Mouse (Mus musculus): ENCODE measurements around the gene Cd5. TPM values are rescaled to one million over a fixed set of nuclear protein-coding genes. Genes with fewer than 3 reads are reported as not detected.

The Cd5 gene
- polyA plus RNA-seq, 1 experiment from 2014 or later: 0.29 TPM

- Histone ChIP-seq H3K27ac (ENCODE audit: low read depth, low read length) (no peak overlapping the region), H3K27me3 (replicated peaks; ENCODE audit: control insufficient read depth, insufficient read depth, low read length) (no peaks in the 10 kb centered on the region), H3K36me3 (ENCODE audit: control insufficient read depth, insufficient read depth, low read length) (no peaks in the 10 kb centered on the region), H3K9ac (ENCODE audit: low read length) (no peak overlapping the region), H3K4me2 (ENCODE audit: low read length) (no peak overlapping the region), H3K9me3 (replicated peaks; ENCODE audit: control insufficient read depth, low read length) (no peaks in the 10 kb centered on the region), H3K4me3 (ENCODE audit: low read depth, low read length) (no peak overlapping the region), H3K4me1 (ENCODE audit: control insufficient read depth, insufficient read depth, low read length) (no peaks in the 10 kb centered on the region)
- ATAC-seq (no peak), DNase-seq (ENCODE audit: low spot score) (no peak)
- 86% methylated on average over 6 of the region's 6 CpGs for WGBS
Measured at GRCm38 (mm10) chr19:10750161-10750560, 11.4 kb upstream of the Cd5 start.

- no peak for DNase-seq (ENCODE audit: low spot score)
- no peak overlapping the region for H3K27ac ChIP-seq (ENCODE audit: low read depth, low read length)
Measured at GRCm38 (mm10) chr19:10749295-10749694, 10.5 kb upstream of the Cd5 start.

DNA sequence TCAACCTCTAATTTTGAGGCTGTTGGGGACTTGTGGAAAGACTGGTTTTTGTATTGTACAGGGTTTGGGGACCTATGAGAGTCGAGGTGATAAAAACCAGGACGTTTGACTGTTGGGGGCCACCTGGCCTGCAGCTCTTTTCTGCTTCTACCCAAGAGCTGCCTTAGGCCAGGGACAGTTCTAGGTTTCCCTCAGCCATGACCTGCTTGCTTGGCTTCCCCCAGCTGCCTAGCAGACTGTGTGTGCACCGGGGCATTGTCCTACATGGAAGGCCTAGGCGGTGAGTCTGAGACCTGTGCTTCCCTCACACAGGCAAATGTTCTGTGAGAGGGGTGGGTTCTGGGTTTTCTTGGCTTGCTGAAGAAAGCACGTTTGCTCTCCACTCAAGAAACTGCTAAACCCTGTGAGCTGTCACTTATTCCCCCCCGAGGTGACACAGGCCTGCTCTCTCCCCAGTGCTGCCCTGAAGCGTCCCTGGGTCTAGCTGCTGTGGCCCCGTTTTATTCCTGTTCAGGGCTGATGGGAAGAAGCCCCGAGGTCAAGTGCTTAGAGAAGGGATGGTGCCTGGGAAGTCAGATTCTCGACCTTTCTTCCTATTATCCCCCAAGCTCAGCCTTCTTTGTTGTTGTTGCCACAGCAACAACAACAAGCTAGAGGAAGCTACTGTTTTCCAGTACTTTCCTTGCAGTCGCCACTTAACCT lies 9.8 kb upstream of the Cd5 start:
- ATAC-seq: no peak
- Histone ChIP-seq H3K9me3 (replicated peaks; ENCODE audit: control insufficient read depth, low read length) (no peaks in the 10 kb centered on the region), H3K4me3 (ENCODE audit: low read depth, low read length) (no peak overlapping the region), H3K4me1 (ENCODE audit: control insufficient read depth, insufficient read depth, low read length) (no peaks in the 10 kb centered on the region), H3K4me2 (ENCODE audit: low read length) (no peak overlapping the region), H3K27ac (ENCODE audit: low read depth, low read length) (no peak overlapping the region), H3K27me3 (replicated peaks; ENCODE audit: control insufficient read depth, insufficient read depth, low read length) (no peaks in the 10 kb centered on the region), H3K36me3 (ENCODE audit: control insufficient read depth, insufficient read depth, low read length) (no peaks in the 10 kb centered on the region), H3K9ac (ENCODE audit: low read length) (no peak overlapping the region)
- no peak for DNase-seq (ENCODE audit: low spot score)
- 60% methylated on average over 11 of the region's 11 CpGs for WGBS

More at GRCm38 (mm10) chr19:10749295-10749694, 10.5 kb upstream of the Cd5 start:
- Histone ChIP-seq H3K4me2 (ENCODE audit: low read length) (no peak overlapping the region), H3K4me1 (ENCODE audit: control insufficient read depth, insufficient read depth, low read length) (no peaks in the 10 kb centered on the region), H3K27me3 (replicated peaks; ENCODE audit: control insufficient read depth, insufficient read depth, low read length) (no peaks in the 10 kb centered on the region), H3K36me3 (ENCODE audit: control insufficient read depth, insufficient read depth, low read length) (no peaks in the 10 kb centered on the region), H3K4me3 (ENCODE audit: low read depth, low read length) (no peak overlapping the region), H3K9ac (ENCODE audit: low read length) (no peak overlapping the region), H3K9me3 (replicated peaks; ENCODE audit: control insufficient read depth, low read length) (no peaks in the 10 kb centered on the region)
- WGBS: 89% methylated on average over 6 of the region's 6 CpGs
- ATAC-seq: no peak

DNA sequence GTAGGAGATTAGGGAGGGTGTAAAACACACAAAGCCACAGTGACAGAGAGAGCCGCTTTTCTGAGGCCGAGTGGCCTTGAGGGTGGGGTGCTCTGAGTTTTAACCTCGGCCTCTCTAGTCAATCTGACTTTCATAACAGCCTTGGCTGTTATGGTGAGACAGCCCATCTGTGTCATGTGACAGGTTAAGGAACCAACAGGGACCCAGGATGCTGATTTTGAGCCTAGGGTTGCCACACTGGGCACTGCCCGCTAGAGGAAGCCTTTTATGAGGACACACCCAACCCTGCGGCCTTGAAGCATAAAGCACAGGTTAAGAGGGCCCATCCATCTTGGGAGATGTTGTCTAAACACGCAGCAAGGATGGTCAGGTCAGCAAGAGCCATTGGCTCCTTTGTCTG lies 8.9 kb upstream of the Cd5 start:
- no peaks in the 10 kb centered on the region for H3K27me3 ChIP-seq (replicated peaks; ENCODE audit: control insufficient read depth, insufficient read depth, low read length)
- 86% methylated on average over 6 of the region's 6 CpGs for WGBS

GRCm38 (mm10) chr19:10747182-10747581 lies 8.4 kb upstream of the Cd5 start:
- no peak for ATAC-seq

More for the DNA sequence above, 8.9 kb upstream of the Cd5 start:
- H3K4me1 ChIP-seq (ENCODE audit: control insufficient read depth, insufficient read depth, low read length): no peaks in the 10 kb centered on the region
- H3K27ac ChIP-seq (ENCODE audit: low read depth, low read length): no peak overlapping the region
- H3K4me3 ChIP-seq (ENCODE audit: low read depth, low read length): no peak overlapping the region
- ATAC-seq: no peak
- H3K9ac ChIP-seq (ENCODE audit: low read length): no peak overlapping the region
- no peaks in the 10 kb centered on the region for H3K36me3 ChIP-seq (ENCODE audit: control insufficient read depth, insufficient read depth, low read length)
- no peaks in the 10 kb centered on the region for H3K9me3 ChIP-seq (replicated peaks; ENCODE audit: control insufficient read depth, low read length)
- no peak for DNase-seq (ENCODE audit: low spot score)
- H3K4me2 ChIP-seq (ENCODE audit: low read length): no peak overlapping the region

DNA sequence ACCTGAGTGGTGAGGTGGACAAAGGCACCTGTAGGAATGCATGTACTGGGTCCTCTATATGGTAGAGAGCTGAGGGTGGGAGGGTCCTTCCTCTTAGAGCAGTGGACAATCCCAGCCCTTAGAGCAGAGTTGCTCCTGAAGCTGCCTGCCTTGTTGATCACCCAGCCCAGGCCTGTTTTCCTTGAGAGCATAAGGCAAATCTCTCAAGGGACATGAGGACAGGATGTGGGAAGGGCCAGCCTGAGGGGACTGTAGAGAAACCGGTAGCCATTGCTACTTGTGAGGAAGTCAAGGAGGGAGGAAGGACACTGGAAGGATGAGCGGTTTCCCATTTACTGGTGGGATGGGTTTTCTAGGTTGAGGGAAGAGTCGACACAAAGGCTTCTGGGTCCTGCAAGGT lies 3.8 kb upstream of the Cd5 start:
- 87% methylated on average over 3 of the region's 3 CpGs for WGBS
- ATAC-seq (no peak), DNase-seq (ENCODE audit: low spot score) (no peak)
- H3K36me3 ChIP-seq (ENCODE audit: control insufficient read depth, insufficient read depth, low read length): no peaks in the 10 kb centered on the region
- no peak overlapping the region for H3K4me2 ChIP-seq (ENCODE audit: low read length)
- H3K9ac ChIP-seq (ENCODE audit: low read length): no peak overlapping the region
- no peaks in the 10 kb centered on the region for H3K27me3 ChIP-seq (replicated peaks; ENCODE audit: control insufficient read depth, insufficient read depth, low read length)
- H3K9me3 ChIP-seq (replicated peaks; ENCODE audit: control insufficient read depth, low read length): no peaks in the 10 kb centered on the region
- no peak overlapping the region for H3K4me3 ChIP-seq (ENCODE audit: low read depth, low read length)
- no peak overlapping the region for H3K27ac ChIP-seq (ENCODE audit: low read depth, low read length)
- H3K4me1 ChIP-seq (ENCODE audit: control insufficient read depth, insufficient read depth, low read length): no peaks in the 10 kb centered on the region

More at GRCm38 (mm10) chr19:10747182-10747581, 8.4 kb upstream of the Cd5 start:
- no peaks in the 10 kb centered on the region for H3K36me3 ChIP-seq (ENCODE audit: control insufficient read depth, insufficient read depth, low read length)
- no peaks in the 10 kb centered on the region for H3K4me1 ChIP-seq (ENCODE audit: control insufficient read depth, insufficient read depth, low read length)
- 88% methylated on average over 7 of the region's 7 CpGs for WGBS
- H3K4me2 ChIP-seq (ENCODE audit: low read length): no peak overlapping the region
- DNase-seq (ENCODE audit: low spot score): no peak
- no peak overlapping the region for H3K27ac ChIP-seq (ENCODE audit: low read depth, low read length)
- no peak overlapping the region for H3K9ac ChIP-seq (ENCODE audit: low read length)
- H3K4me3 ChIP-seq (ENCODE audit: low read depth, low read length): no peak overlapping the region
- H3K27me3 ChIP-seq (replicated peaks; ENCODE audit: control insufficient read depth, insufficient read depth, low read length): no peaks in the 10 kb centered on the region
- H3K9me3 ChIP-seq (replicated peaks; ENCODE audit: control insufficient read depth, low read length): no peaks in the 10 kb centered on the region

DNA sequence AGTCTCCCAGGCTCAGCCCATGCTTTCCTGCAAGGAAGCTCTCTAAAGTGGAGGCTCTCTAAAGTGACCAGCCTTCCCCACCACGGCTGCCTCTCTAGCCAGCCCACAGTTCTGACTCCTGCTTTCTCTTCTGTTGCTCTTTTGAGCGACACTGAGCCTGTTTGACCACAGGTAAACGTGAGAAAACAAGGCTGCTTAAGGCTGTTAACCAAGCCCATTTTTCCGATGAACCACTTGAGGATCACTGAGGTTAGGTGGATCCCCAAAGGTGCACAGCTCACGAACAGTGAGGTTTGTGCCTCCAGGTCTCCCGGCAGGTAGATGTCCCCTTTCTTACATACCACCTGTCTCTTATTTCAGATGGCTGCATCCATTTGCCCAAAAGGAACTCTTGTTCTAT lies 3.3 kb upstream of the Cd5 start:
- Histone ChIP-seq H3K4me1 (ENCODE audit: control insufficient read depth, insufficient read depth, low read length) (no peaks in the 10 kb centered on the region), H3K27ac (ENCODE audit: low read depth, low read length) (no peak overlapping the region), H3K27me3 (replicated peaks; ENCODE audit: control insufficient read depth, insufficient read depth, low read length) (no peaks in the 10 kb centered on the region), H3K4me2 (ENCODE audit: low read length) (no peak overlapping the region), H3K9ac (ENCODE audit: low read length) (no peak overlapping the region), H3K4me3 (ENCODE audit: low read depth, low read length) (no peak overlapping the region), H3K9me3 (replicated peaks; ENCODE audit: control insufficient read depth, low read length) (no peaks in the 10 kb centered on the region), H3K36me3 (ENCODE audit: control insufficient read depth, insufficient read depth, low read length) (no peaks in the 10 kb centered on the region)
- no peak for DNase-seq (ENCODE audit: low spot score)
- WGBS: 86% methylated on average over 6 of the region's 6 CpGs
- ATAC-seq: no peak

- ATAC-seq: no peak
- Histone ChIP-seq H3K27me3 (replicated peaks; ENCODE audit: control insufficient read depth, insufficient read depth, low read length) (no peaks in the 10 kb centered on the region), H3K4me2 (ENCODE audit: low read length) (no peak overlapping the region), H3K36me3 (ENCODE audit: control insufficient read depth, insufficient read depth, low read length) (no peaks in the 10 kb centered on the region), H3K4me3 (ENCODE audit: low read depth, low read length) (no peak overlapping the region), H3K4me1 (ENCODE audit: control insufficient read depth, insufficient read depth, low read length) (no peaks in the 10 kb centered on the region), H3K9ac (ENCODE audit: low read length) (no peak overlapping the region), H3K9me3 (replicated peaks; ENCODE audit: control insufficient read depth, low read length) (no peaks in the 10 kb centered on the region), H3K27ac (ENCODE audit: low read depth, low read length) (no peak overlapping the region)
- 53% methylated on average over 11 of the region's 11 CpGs for WGBS
- DNase-seq (ENCODE audit: low spot score): no peak
Measured at GRCm38 (mm10) chr19:10740641-10741440, 2.0 kb upstream of the Cd5 start.

- WGBS: 98% methylated on average over 4 of the region's 4 CpGs
- DNase-seq (ENCODE audit: low spot score): no peak
- no peak for ATAC-seq
Measured at GRCm38 (mm10) chr19:10739916-10740315, 1.1 kb upstream of the Cd5 start.

More at GRCm38 (mm10) chr19:10739916-10740315, 1.1 kb upstream of the Cd5 start:
- no peaks in the 10 kb centered on the region for H3K27me3 ChIP-seq (replicated peaks; ENCODE audit: control insufficient read depth, insufficient read depth, low read length)
- H3K36me3 ChIP-seq (ENCODE audit: control insufficient read depth, insufficient read depth, low read length): no peaks in the 10 kb centered on the region
- no peak overlapping the region for H3K27ac ChIP-seq (ENCODE audit: low read depth, low read length)
- H3K4me3 ChIP-seq (ENCODE audit: low read depth, low read length): no peak overlapping the region
- H3K4me2 ChIP-seq (ENCODE audit: low read length): no peak overlapping the region
- no peaks in the 10 kb centered on the region for H3K9me3 ChIP-seq (replicated peaks; ENCODE audit: control insufficient read depth, low read length)
- no peak overlapping the region for H3K9ac ChIP-seq (ENCODE audit: low read length)
- H3K4me1 ChIP-seq (ENCODE audit: control insufficient read depth, insufficient read depth, low read length): no peaks in the 10 kb centered on the region

Measured in forebrain, embryonic 14.5 days (tissue).